Mouse (Mus musculus) gastrocnemius, adult 2 months (tissue): ENCODE results near the gene Dnajc21. TPM values are rescaled to one million over a fixed set of nuclear protein-coding genes. Genes with fewer than 3 reads are reported as not detected.
A peak's percentile ranks its signal among the peaks of the same experiment; 100 is the strongest.
"Not testable (repeated sequence)": the region's sequence is repeated elsewhere in the genome, so short reads cannot be mapped to it uniquely, and the experiment has no call there.

Experiments
- DNase-seq: peaks from one replicate; pipeline ENCODE4 v3.0.0; 2022
- H3K27ac ChIP-seq: fragments of 200-600 bp; 2 replicates; pipeline ENCODE4 v1.8.1; 2022; ENCODE audit warnings: mild to moderate bottlenecking
- H3K4me3 ChIP-seq: fragments of 200-600 bp; 2 replicates; pipeline ENCODE4 v1.8.1; 2022; ENCODE audit warnings: mild to moderate bottlenecking, moderate library complexity
- CTCF ChIP-seq: fragments of 200-600 bp; IDR thresholded peaks from 2 replicates; pipeline ENCODE4 v1.8.1; 2022; ENCODE audit warnings: antibody characterized with exemption, mild to moderate bottlenecking, moderate library complexity
- intact Hi-C: fragments of 180-260 bp; cut with DNase I; formaldehyde crosslinking; loops from one replicate; pipeline ENCODE4 v1.15.1; 2025
- long read RNA-seq, 2 experiments: library from polyadenylated mRNA; stranded (forward); transcript quantifications; one replicate each; pipeline ENCODE4 v2.0.0; 2021
- total RNA-seq, 2 experiments: library from RNA; stranded (reverse); gene quantifications; 2 replicates each; pipeline ENCODE4 v1.2.3; 2021

The Dnajc21 gene
- 10 to 100 TPM; 74.4 to 77.5 TPM for total RNA-seq
- long read RNA-seq, experiment 1, transcript Dnajc21-201 (12 exons, 2,060 nt): major isoform, 86 of 100 reads
- long read RNA-seq, experiment 1, partial matches to known transcripts: 2 of 100 reads
- long read RNA-seq, experiment 1, other reads (novel, unspliced or antisense): 12 of 100 reads
- long read RNA-seq, experiment 2, transcript Dnajc21-201 (12 exons, 2,060 nt): major isoform, 117 of 132 reads
- long read RNA-seq, experiment 2, partial matches to known transcripts: 2 of 132 reads
- long read RNA-seq, experiment 2, other reads (novel, unspliced or antisense): 13 of 132 reads

- intact Hi-C loops: loop anchor here (2.0 kb wide), 1 partner anchor 15 kb away; the partner anchor contains the start of gene Brix1
- peak; percentile 96 for DNase-seq
- peak within 1 kb of the TSS; percentile 97 for H3K4me3 ChIP-seq
- H3K27ac ChIP-seq: peak within 1 kb of the TSS; percentile 95
- TF ChIP-seq CTCF: no peak
Observed at GRCm38 (mm10) chr15:10470151-10470831, at the start of gene Dnajc21. Gene Dnajc21, minus strand, starts transcription at chr15:10470516.

GRCm38 (mm10) chr15:10515166-10515565, 44.9 kb upstream of the Dnajc21 start:
- no peak for DNase-seq
- no peak for TF ChIP-seq CTCF
- Histone ChIP-seq H3K27ac (no peak overlapping the region), H3K4me3 (no peak overlapping the region)
- intact Hi-C loops: no loop called here

- intact Hi-C loops: loop anchor here (10.0 kb wide), 1 partner anchor 399 kb away; no protein-coding TSS in a partner anchor
- TF ChIP-seq CTCF: no peak
- Histone ChIP-seq H3K27ac (no peak overlapping the region), H3K4me3 (peak overlapping the region; percentile 21)
- peak; percentile 63 for DNase-seq
Observed at GRCm38 (mm10) chr15:10506099-10506498, 35.8 kb upstream of the Dnajc21 start.

GRCm38 (mm10) chr15:10500838-10501719, 30.8 kb upstream of the Dnajc21 start:
- Histone ChIP-seq H3K4me3 (no peak overlapping the region), H3K27ac (no peak overlapping the region)
- intact Hi-C loops: loop anchor here (2.0 to 10.0 kb wide), 2 partner anchors 372 to 404 kb away; no protein-coding TSS in a partner anchor
- DNase-seq: peak; percentile 54
- peak; percentile 79 for TF ChIP-seq CTCF

- Histone ChIP-seq H3K4me3 (no peak overlapping the region), H3K27ac (no peak overlapping the region)
- no peak for DNase-seq
- no peak for TF ChIP-seq CTCF
- intact Hi-C loops: loop anchor here (2.0 to 10.0 kb wide), 2 partner anchors 373 to 405 kb away; no protein-coding TSS in a partner anchor
Observed at GRCm38 (mm10) chr15:10500035-10500434, 29.7 kb upstream of the Dnajc21 start.

GRCm38 (mm10) chr15:10499593-10499992, 29.3 kb upstream of the Dnajc21 start:
- no peak overlapping the region for H3K27ac ChIP-seq
- intact Hi-C loops: no loop called here
- no peak overlapping the region for H3K4me3 ChIP-seq
- TF ChIP-seq CTCF: no peak
- DNase-seq: no peak

- DNase-seq, H3K27ac ChIP-seq, intact Hi-C loops, H3K4me3 ChIP-seq: not testable (repeated sequence)
Observed at GRCm38 (mm10) chr15:10496696-10497095, 26.4 kb upstream of the Dnajc21 start.

- intact Hi-C loops: no loop called here
- no peak for TF ChIP-seq CTCF
- no peak for DNase-seq
- Histone ChIP-seq H3K4me3 (no peak overlapping the region), H3K27ac (no peak overlapping the region)
Observed at GRCm38 (mm10) chr15:10495944-10496343, 25.6 kb upstream of the Dnajc21 start.

GRCm38 (mm10) chr15:10490101-10490500, 19.8 kb upstream of the Dnajc21 start:
- Histone ChIP-seq H3K4me3 (no peak overlapping the region), H3K27ac (no peak overlapping the region)
- DNase-seq: no peak
- intact Hi-C loops: no loop called here
- no peak for TF ChIP-seq CTCF

- intact Hi-C loops: loop anchor here (5.0 to 10.0 kb wide), 3 partner anchors 228 to 908 kb away; partner anchors contain the start of genes Rai14 and Tars
- H3K27ac ChIP-seq: no peak overlapping the region
- H3K4me3 ChIP-seq: no peak overlapping the region
- TF ChIP-seq CTCF: no peak
- DNase-seq: no peak
Observed at GRCm38 (mm10) chr15:10487246-10487645, 16.9 kb upstream of the Dnajc21 start.

GRCm38 (mm10) chr15:10486365-10486839, 16.1 kb upstream of the Dnajc21 start:
- no peak for DNase-seq
- H3K27ac ChIP-seq: peak overlapping the region; percentile 95
- no peak for TF ChIP-seq CTCF
- peak overlapping the region; percentile 80 for H3K4me3 ChIP-seq
- intact Hi-C loops: loop anchor here (5.0 to 10.0 kb wide), 3 partner anchors 228 to 908 kb away; partner anchors contain the start of genes Rai14 and Tars
